Mouse (Mus musculus): Measurements from ENCODE around the gene Grb7.

DNA sequence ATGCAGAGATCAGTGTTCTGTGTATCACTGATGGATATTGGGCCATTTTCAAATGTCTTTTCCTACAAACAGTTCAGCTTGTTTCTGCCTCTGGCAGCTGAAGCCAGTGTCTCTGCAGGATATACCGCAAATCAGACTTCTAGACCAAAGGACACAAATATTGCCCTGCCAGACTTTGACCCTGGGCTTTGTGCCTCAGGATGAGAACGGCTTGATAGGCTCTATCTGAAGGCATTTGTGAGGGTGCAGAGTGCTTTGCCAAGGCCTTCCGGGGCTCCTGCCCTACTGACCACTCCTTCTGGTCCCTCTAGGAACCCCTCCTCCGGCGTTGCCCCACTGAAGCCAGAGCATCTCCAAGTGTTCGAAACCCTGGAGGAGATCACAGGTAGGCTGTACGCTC is 19.6 kb upstream of the Grb7 start:
- TF ChIP-seq CTCF (IDR thresholded peaks at IDR 0.05; ENCODE audit: low read depth, low read length) (no peak), POLR2A (IDR thresholded peaks at IDR 0.05; ENCODE audit: extremely low read depth, insufficient read depth, low read length) (no peak)
